Mouse (Mus musculus) heart, embryonic 16.5 days (tissue): ENCODE results near the gene 1110008L16Rik. TPM values are rescaled to one million over a fixed set of nuclear protein-coding genes. Genes with fewer than 3 reads are reported as not detected.
"Not testable (repeated sequence)": the region's sequence is repeated elsewhere in the genome, so short reads cannot be mapped to it uniquely, and the experiment has no call there.

ENCODE experiments used
- ATAC-seq: fragments of 200-750 bp; cut with Nextera tagmentation; replicated peaks from 2 replicates; pipeline ENCODE4 v1.8.0; 2017; ENCODE audit warnings: moderate number of reproducible peaks; ENCODE audit not compliant: insufficient read depth, low FRiP score; ENCODE audit errors: extremely low read depth
- H3K27ac ChIP-seq: fragments of 300-500 bp; sonication (generic); 2 replicates; pipeline ENCODE4 v1.5.1; 2014; ENCODE audit warnings: mild to moderate bottlenecking, low read length, control low read depth, moderate library complexity
- H3K27me3 ChIP-seq: fragments of 300-500 bp; sonication (generic); 2 replicates; pipeline ENCODE4 v1.6.1; 2014; ENCODE audit warnings: low read length, mixed read lengths; ENCODE audit not compliant: control insufficient read depth, insufficient read depth
- H3K36me3 ChIP-seq: fragments of 300-500 bp; sonication (generic); 2 replicates; pipeline ENCODE4 v1.6.1; 2014; ENCODE audit not compliant: control insufficient read depth, insufficient read depth
- H3K4me1 ChIP-seq: fragments of 300-500 bp; sonication (generic); 2 replicates; pipeline ENCODE4 v1.6.1; 2014; ENCODE audit warnings: low read length, mixed read lengths; ENCODE audit not compliant: control insufficient read depth, insufficient read depth
- H3K4me2 ChIP-seq: fragments of 300-500 bp; sonication (generic); 2 replicates; pipeline ENCODE4 v1.6.1; 2014; ENCODE audit warnings: low read depth, mild to moderate bottlenecking, control low read depth, low read length
- H3K4me3 ChIP-seq: fragments of 300-500 bp; sonication (generic); 2 replicates; pipeline ENCODE4 v1.5.1; 2014; ENCODE audit warnings: mild to moderate bottlenecking, control low read depth, low read length
- H3K9ac ChIP-seq: fragments of 300-500 bp; sonication (generic); 2 replicates; pipeline ENCODE4 v1.6.1; 2014; ENCODE audit warnings: low read length, control low read depth
- H3K9me3 ChIP-seq: fragments of 300-500 bp; sonication (generic); replicated peaks from 2 replicates; pipeline ENCODE4 v1.6.1; 2016; ENCODE audit warnings: low read length; ENCODE audit not compliant: control insufficient read depth
- WGBS: fragments of 180-500 bp; shearing (Covaris S2); extraction: QIAGEN DNeasy Blood & Tissue Kit; methylation state at CpG from one replicate; pipeline ENCODE4 v1.1.7; 2014; 5-methylcytosine and 5-hydroxymethylcytosine counted together
- polyA plus RNA-seq: library from polyadenylated mRNA; unstranded; fragments of >200 nt; fragmentation: Nextera tagmentation; extraction: Ambion mirVana; gene quantifications from 2 replicates; pipeline ENCODE4 v1.2.1, GENCODE M21; 2015

Gene 1110008L16Rik
- polyA plus RNA-seq, 1 experiment from 2014 or later: 12.3 TPM

- no peak for ATAC-seq
- Histone ChIP-seq H3K27me3 (no peaks in the 10 kb centered on the region), H3K9me3 (no peaks in the 10 kb centered on the region), H3K9ac (no peak overlapping the region), H3K4me3 (no peak overlapping the region), H3K36me3 (no peaks in the 10 kb centered on the region), H3K4me2 (no peak overlapping the region), H3K4me1 (no peaks in the 10 kb centered on the region), H3K27ac (peak overlapping the region; percentile 74)
- WGBS: 79% methylated on average over 18 of the region's 18 CpGs
These were observed 22.4 kb downstream of the 1110008L16Rik start for GRCm38 (mm10) chr12:55321642-55322291.

- Histone ChIP-seq H3K36me3 (no peaks in the 10 kb centered on the region; the same call in 1 of the 2 replicates), H3K9me3 (no peaks in the 10 kb centered on the region), H3K27ac (peak overlapping the region; percentile 32; the same call in 1 of the 2 replicates), H3K4me3 (no peak overlapping the region), H3K9ac (no peak overlapping the region), H3K4me1 (no peaks in the 10 kb centered on the region), H3K4me2 (no peak overlapping the region), H3K27me3 (no peaks in the 10 kb centered on the region)
- WGBS: 82% methylated on average over 7 of the region's 7 CpGs
- no peak; the same call in 1 of the 2 replicates for ATAC-seq
These were observed 26.3 kb downstream of the 1110008L16Rik start for GRCm38 (mm10) chr12:55325702-55326101.

GRCm38 (mm10) chr12:55328784-55329183, 29.4 kb downstream of the 1110008L16Rik start:
- Histone ChIP-seq H3K9ac (no peak overlapping the region), H3K27me3 (no peaks in the 10 kb centered on the region), H3K36me3 (no peaks in the 10 kb centered on the region; the same call in 1 of the 2 replicates), H3K4me2 (no peak overlapping the region), H3K27ac (no peak overlapping the region), H3K4me3 (no peak overlapping the region), H3K9me3 (no peaks in the 10 kb centered on the region), H3K4me1 (no peaks in the 10 kb centered on the region)
- no peak for ATAC-seq
- WGBS: 80% methylated on average over 4 of the region's 4 CpGs

GRCm38 (mm10) chr12:55329351-55329750, 30.0 kb downstream of the 1110008L16Rik start:
- Histone ChIP-seq H3K4me1 (no peaks in the 10 kb centered on the region), H3K27ac (no peak overlapping the region), H3K4me3 (no peak overlapping the region), H3K36me3 (no peaks in the 10 kb centered on the region; the same call in 1 of the 2 replicates), H3K9me3 (no peaks in the 10 kb centered on the region), H3K4me2 (no peak overlapping the region), H3K9ac (no peak overlapping the region), H3K27me3 (no peaks in the 10 kb centered on the region)
- no peak for ATAC-seq
- 80% methylated on average over 7 of the region's 7 CpGs for WGBS

GRCm38 (mm10) chr12:55333662-55334061, 34.3 kb downstream of the 1110008L16Rik start:
- 86% methylated on average over 7 of the region's 7 CpGs for WGBS
- H3K4me2 ChIP-seq: no peak overlapping the region
- H3K9ac ChIP-seq: no peak overlapping the region
- ATAC-seq: no peak
- H3K9me3 ChIP-seq: no peaks in the 10 kb centered on the region
- no peaks in the 10 kb centered on the region for H3K36me3 ChIP-seq
- H3K4me3 ChIP-seq: no peak overlapping the region
- no peaks in the 10 kb centered on the region for H3K27me3 ChIP-seq
- H3K4me1 ChIP-seq: no peaks in the 10 kb centered on the region
- H3K27ac ChIP-seq: no peak overlapping the region

- WGBS: 93% methylated on average over 1 of the region's 2 CpGs
- H3K4me2 ChIP-seq, H3K27me3 ChIP-seq, H3K27ac ChIP-seq, H3K4me3 ChIP-seq, ATAC-seq, H3K9ac ChIP-seq, H3K9me3 ChIP-seq, H3K4me1 ChIP-seq, H3K36me3 ChIP-seq: not testable (repeated sequence)
These were observed 39.1 kb downstream of the 1110008L16Rik start for GRCm38 (mm10) chr12:55338490-55338889.

- not testable (repeated sequence) for H3K4me1 ChIP-seq, ATAC-seq, H3K27ac ChIP-seq, H3K9me3 ChIP-seq, H3K9ac ChIP-seq, H3K4me3 ChIP-seq, H3K27me3 ChIP-seq, H3K36me3 ChIP-seq, H3K4me2 ChIP-seq
- 37% methylated on average over 1 of the region's 1 CpGs for WGBS
These were observed 43.7 kb downstream of the 1110008L16Rik start for GRCm38 (mm10) chr12:55343045-55343444.

GRCm38 (mm10) chr12:55343998-55344397, 44.6 kb downstream of the 1110008L16Rik start:
- no peaks in the 10 kb centered on the region for H3K36me3 ChIP-seq
- peaks cover 3% of the 10 kb centered on the region; the same call in 1 of the 2 replicates for H3K4me1 ChIP-seq
- H3K9ac ChIP-seq: no peak overlapping the region
- WGBS: 87% methylated on average over 11 of the region's 11 CpGs
- ATAC-seq: no peak
- no peaks in the 10 kb centered on the region for H3K27me3 ChIP-seq
- no peak overlapping the region for H3K4me3 ChIP-seq
- no peaks in the 10 kb centered on the region for H3K9me3 ChIP-seq
- H3K4me2 ChIP-seq: no peak overlapping the region
- no peak overlapping the region; the same call in 1 of the 2 replicates for H3K27ac ChIP-seq

GRCm38 (mm10) chr12:55344583-55344982, 45.2 kb downstream of the 1110008L16Rik start:
- Histone ChIP-seq H3K27ac (peak overlapping the region; percentile 4; the same call in 1 of the 2 replicates), H3K4me2 (no peak overlapping the region), H3K9me3 (no peaks in the 10 kb centered on the region), H3K4me3 (no peak overlapping the region), H3K36me3 (no peaks in the 10 kb centered on the region), H3K27me3 (no peaks in the 10 kb centered on the region), H3K9ac (no peak overlapping the region), H3K4me1 (peaks cover 3% of the 10 kb centered on the region; the same call in 1 of the 2 replicates)
- ATAC-seq: no peak
- 68% methylated on average over 13 of the region's 13 CpGs for WGBS
